Comparison of ENCODE assay signal across 11 mouse cellular contexts in genomic region chr12:69760743-69761406, GRCm38 (mm10). TPM values are rescaled to one million over a fixed set of nuclear protein-coding genes. Genes with fewer than 3 reads are reported as not detected.
A peak's percentile ranks its signal among the peaks of the same experiment; 100 is the strongest.
DNase-seq lines count a peak whose midpoint lies in the region; ATAC-seq and TF ChIP-seq lines count a peak whose summit lies in the region.
"Had no signal": no experiment of that assay in that cellular context is flagged by ENCODE, and none has a peak within 500 bp of the region (broad histone marks: within the 10 kb centered on the region; RNA-seq: fewer than 3 reads in every experiment).

No protein-coding gene starts in this region.

- H3K4me2 ChIP-seq in kidney, postnatal 0 days (ENCODE audit: low read length): no peak overlapping the region
- no peak overlapping the region for H3K4me2 ChIP-seq in forebrain, postnatal 0 days (ENCODE audit: low read depth)
- H3K4me2 ChIP-seq: stomach, embryonic 15.5 days had no signal

- H3K27me3 ChIP-seq in heart, adult 2 months (ENCODE audit: control insufficient read depth, insufficient read depth, low read length): no peaks in the 10 kb centered on the region
- no peaks in the 10 kb centered on the region for H3K27me3 ChIP-seq in kidney, postnatal 0 days (ENCODE audit: insufficient read depth, low read length)
- H3K27me3 ChIP-seq in forebrain, postnatal 0 days (ENCODE audit: insufficient read depth, low read length): no peaks in the 10 kb centered on the region
- H3K27me3 ChIP-seq: stomach, embryonic 15.5 days had no signal

- intact Hi-C loops in heart, adult 2 months (cut with DNase I): no loop called here

- peaks cover 3% of the 10 kb centered on the region for H3K4me1 ChIP-seq in heart, adult 2 months (ENCODE audit: control insufficient read depth, insufficient read depth, low read length)
- peaks cover 20% of the 10 kb centered on the region for H3K4me1 ChIP-seq in kidney, postnatal 0 days (replicated peaks; ENCODE audit: insufficient read depth, low read length)
- peaks cover 11% of the 10 kb centered on the region; the same call in 1 of the 2 replicates for H3K4me1 ChIP-seq in forebrain, postnatal 0 days (ENCODE audit: insufficient read depth)

- no peaks in the 10 kb centered on the region for H3K79me2 ChIP-seq in heart, adult 2 months (replicated peaks; ENCODE audit: control insufficient read depth, insufficient read depth, low read length)

- H3K9ac ChIP-seq in heart, adult 2 months (ENCODE audit: low read depth, low read length): 0 out of 2 replicates have a peak overlapping the region, but pooled peaks have one; percentile 8
- no peak overlapping the region for H3K9ac ChIP-seq in kidney, postnatal 0 days (ENCODE audit: low read depth, low read length)
- H3K9ac ChIP-seq in forebrain, postnatal 0 days: no peak overlapping the region
- H3K9ac ChIP-seq: stomach, embryonic 15.5 days had no signal

- no peak for TF ChIP-seq CTCF in heart, adult 2 months (IDR thresholded peaks at IDR 0.05)
- no peak for TF ChIP-seq CTCF in kidney, postnatal 0 days (IDR thresholded peaks at IDR 0.05; ENCODE audit: low read depth)
- no peak for TF ChIP-seq CTCF in forebrain, postnatal 0 days (IDR thresholded peaks at IDR 0.05; ENCODE audit: low read depth)

- peak overlapping the region; percentile 59 for H3K27ac ChIP-seq in heart, adult 2 months
- H3K27ac ChIP-seq in kidney, postnatal 0 days: peak overlapping the region; percentile 71
- no peak overlapping the region for H3K27ac ChIP-seq in forebrain, postnatal 0 days (ENCODE audit: low read depth, low read length)
- H3K27ac ChIP-seq: stomach, embryonic 15.5 days had no signal

- no peak for DNase-seq in heart, adult 2 months
- DNase-seq in heart, adult 9 months (ENCODE audit: low spot score in 2 of 2): no peak
- peak; percentile 53 for DNase-seq in kidney, postnatal 0 days (ENCODE audit: low spot score)
- no peak for DNase-seq in kidney, postnatal 14 days
- DNase-seq in ZHBTc4 (ENCODE audit: low read depth, low spot score): peak; percentile 31
- DNase-seq in forebrain, postnatal 0 days: peak; percentile 38
- no peak for DNase-seq in right cerebral cortex, postnatal 36 days (ENCODE audit: low spot score in 2 of 2)
- DNase-seq in embryo, embryonic 9.5 days (ENCODE audit: extremely low spot score): no peak
- DNase-seq: cerebellum, postnatal 25 days had no signal

- TF ChIP-seq EP300 in heart, adult 2 months (IDR thresholded peaks at IDR 0.05; ENCODE audit: insufficient read depth, low read depth, low read length): no peak

- no peak overlapping the region for H3K4me3 ChIP-seq in heart, adult 2 months
- H3K4me3 ChIP-seq in kidney, postnatal 0 days (replicated peaks; ENCODE audit: low read depth, low read length): no peak overlapping the region
- no peak overlapping the region for H3K4me3 ChIP-seq in forebrain, postnatal 0 days (ENCODE audit: low read depth, low read length)
- H3K4me3 ChIP-seq: megakaryocyte, embryonic 14.5 days; stomach, embryonic 15.5 days had no signal

- TF ChIP-seq POLR2A in heart, adult 2 months (IDR thresholded peaks at IDR 0.05; ENCODE audit: insufficient read depth, low read depth, low read length): no peak

- no peaks in the 10 kb centered on the region for H3K36me3 ChIP-seq in heart, adult 2 months (ENCODE audit: control insufficient read depth, insufficient read depth, low read length)
- H3K36me3 ChIP-seq in kidney, postnatal 0 days (ENCODE audit: insufficient read depth, low read length): no peaks in the 10 kb centered on the region
- no peaks in the 10 kb centered on the region for H3K36me3 ChIP-seq in forebrain, postnatal 0 days (ENCODE audit: insufficient read depth)
- H3K36me3 ChIP-seq: stomach, embryonic 15.5 days had no signal

- WGBS in heart, adult 2 months: 54% methylated on average over 20 of the region's 20 CpGs
- 66% methylated on average over 20 of the region's 20 CpGs for WGBS in kidney, postnatal 0 days
- 60% methylated on average over 20 of the region's 20 CpGs for WGBS in forebrain, postnatal 0 days

- no peaks in the 10 kb centered on the region for H3K9me3 ChIP-seq in kidney, postnatal 0 days (replicated peaks; ENCODE audit: low read length)
- no peaks in the 10 kb centered on the region for H3K9me3 ChIP-seq in forebrain, postnatal 0 days (ENCODE audit: low read length)
- H3K9me3 ChIP-seq: stomach, embryonic 15.5 days had no signal

- ATAC-seq in kidney, postnatal 0 days (replicated peaks; ENCODE audit: low FRiP score, low read depth): no peak
- ATAC-seq in forebrain, postnatal 0 days: peak; percentile 39; the same call in 1 of the 2 replicates

RNA-seq across cellular contexts. Expression of gene Cdkl1, which starts 30.2 kb away (rescaled TPM):
- 10 to 100 TPM in 1 of 2 experiments, 1 to 10 TPM in 1; 9.3 to 11.2 TPM for total RNA-seq in heart, adult 2 months (2021)
- 2.0 and 3.0 TPM in 2 replicates for polyA plus RNA-seq in heart, adult 2 months (2012; rRNA removed)
- 85.5 and 93.2 TPM in 2 replicates for polyA plus RNA-seq in kidney, postnatal 0 days (2015; fragmentation: Nextera tagmentation; extraction: Ambion mirVana)
- total RNA-seq in forebrain, postnatal 0 days (2014; rRNA removed): 30.8 and 35.7 TPM in 2 replicates
- 13.7 and 16.9 TPM in 2 replicates for polyA plus RNA-seq in forebrain, postnatal 0 days (2015; fragmentation: Nextera tagmentation; extraction: Ambion mirVana)

RNA-seq across cellular contexts. Expression of gene Atp5s, which starts 36.1 kb away (rescaled TPM):
- 10 to 100 TPM; 31.5 to 34.7 TPM for total RNA-seq in heart, adult 2 months (2021)
- 22.5 and 56.1 TPM in 2 replicates for polyA plus RNA-seq in heart, adult 2 months (2012; rRNA removed)
- polyA plus RNA-seq in kidney, postnatal 0 days (2015; fragmentation: Nextera tagmentation; extraction: Ambion mirVana): 29.5 and 32.9 TPM in 2 replicates
- total RNA-seq in forebrain, postnatal 0 days (2014; rRNA removed): 16.1 and 19.9 TPM in 2 replicates
- polyA plus RNA-seq in forebrain, postnatal 0 days (2015; fragmentation: Nextera tagmentation; extraction: Ambion mirVana): 23.0 and 25.7 TPM in 2 replicates

RNA-seq across cellular contexts. Expression of gene L2hgdh, which starts 36.2 kb away (rescaled TPM):
- 10 to 100 TPM; 41.9 to 49.4 TPM for total RNA-seq in heart, adult 2 months (2021)
- polyA plus RNA-seq in heart, adult 2 months (2012; rRNA removed): 13.8 and 33.4 TPM in 2 replicates
- 20.0 and 21.1 TPM in 2 replicates for polyA plus RNA-seq in kidney, postnatal 0 days (2015; fragmentation: Nextera tagmentation; extraction: Ambion mirVana)
- total RNA-seq in forebrain, postnatal 0 days (2014; rRNA removed): 12.3 and 13.3 TPM in 2 replicates
- polyA plus RNA-seq in forebrain, postnatal 0 days (2015; fragmentation: Nextera tagmentation; extraction: Ambion mirVana): 5.7 and 8.5 TPM in 2 replicates

Comparison
In these comparisons a context has a peak if more than half of its experiments do, and no peak if none do; other contexts are left out.
1. DNase-seq: peak in kidney, postnatal 0 days (single experiment), ZHBTc4 (single experiment) and forebrain, postnatal 0 days (single experiment); none in heart, adult 2 months (0 of 2), heart, adult 9 months (0 of 2), kidney, postnatal 14 days (single experiment), right cerebral cortex, postnatal 36 days (0 of 2) and embryo, embryonic 9.5 days (single experiment).